Mouse (Mus musculus): Measurements from ENCODE around the gene Rhod.
"Not testable (repeated sequence)": the region's sequence is repeated elsewhere in the genome, so short reads cannot be mapped to it uniquely, and the experiment has no call there.

Rhod gene

DNA sequence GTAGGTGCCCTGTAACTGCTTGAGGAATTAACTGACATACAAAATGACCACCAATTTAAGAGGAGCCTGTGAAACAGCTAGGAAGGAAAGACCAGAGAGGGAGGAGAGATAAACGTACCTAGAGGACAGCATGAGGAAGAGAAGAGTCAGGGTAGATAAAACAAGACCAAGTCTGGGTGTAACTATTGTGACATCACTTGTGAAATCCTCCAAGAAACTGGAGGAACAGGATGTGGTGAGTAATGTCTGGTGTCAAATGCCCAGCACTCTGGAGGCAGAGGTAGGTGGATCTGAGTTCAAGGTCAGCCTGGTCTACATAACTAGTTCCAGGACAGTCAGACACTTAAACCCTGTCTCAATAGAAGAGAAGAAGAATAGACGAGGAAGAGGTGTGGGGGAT is 30.2 kb downstream of the Rhod start:
- DNase-seq (ENCODE audit: low spot score in 2 of 2), result peak in 1 of 2 experiments; percentile 23

DNA sequence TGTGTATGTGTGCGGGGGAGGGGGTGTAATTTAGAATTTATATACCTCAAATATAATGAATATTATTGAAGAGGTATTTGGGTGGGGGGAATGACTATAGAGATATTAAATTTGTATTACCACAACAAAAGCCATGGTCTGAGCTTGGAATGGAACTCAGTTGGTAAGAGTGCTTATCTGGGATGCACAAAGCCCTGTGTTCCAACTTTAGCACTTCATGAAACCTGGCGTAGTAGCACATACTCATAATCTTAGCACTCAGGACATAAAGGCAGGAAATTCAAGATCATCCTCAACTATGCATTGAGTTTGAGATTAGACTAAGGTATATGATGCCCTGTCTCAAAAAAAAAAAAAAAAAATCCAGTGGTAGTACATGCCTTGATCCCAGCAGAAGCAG is 34.4 kb downstream of the Rhod start:
- no peak for DNase-seq (ENCODE audit: low spot score in 2 of 2)

DNA sequence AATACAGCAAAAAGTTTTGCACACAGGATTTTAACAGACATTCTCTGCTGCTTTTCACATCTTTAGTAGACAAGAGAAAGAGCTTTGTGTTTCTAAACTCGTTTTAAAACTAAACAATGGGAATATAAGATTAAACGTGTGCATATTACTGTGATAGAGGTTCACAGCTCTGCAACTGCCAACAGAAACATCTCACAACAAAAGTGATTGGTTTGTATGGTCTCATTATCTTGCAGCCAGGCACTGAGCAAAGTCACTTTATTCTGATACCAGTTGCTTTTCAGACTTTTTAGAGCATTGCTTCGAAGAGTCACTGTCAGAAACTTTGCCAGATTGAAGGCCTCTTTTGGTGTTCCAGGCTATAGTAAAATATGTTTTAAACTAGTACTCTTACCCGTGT is 40.3 kb downstream of the Rhod start:
- no peak for DNase-seq (ENCODE audit: low spot score in 2 of 2)

DNA sequence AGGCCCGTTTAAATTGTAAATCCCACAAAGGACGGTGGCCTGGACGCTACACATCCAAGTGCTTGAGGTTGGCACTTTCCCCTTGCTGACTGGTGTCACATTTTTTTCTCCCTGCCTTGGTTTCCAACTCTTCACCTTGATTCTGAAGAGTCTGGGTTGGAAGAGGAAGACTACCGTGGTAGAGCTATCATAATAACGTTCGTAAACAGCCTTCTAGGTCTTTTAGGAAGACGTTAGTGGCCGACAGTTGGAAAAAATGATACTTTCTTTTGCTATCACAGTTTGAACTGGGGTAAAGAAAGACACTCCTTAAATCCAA is 40.6 kb downstream of the Rhod start:
- no peak for DNase-seq (ENCODE audit: low spot score in 2 of 2)

DNA sequence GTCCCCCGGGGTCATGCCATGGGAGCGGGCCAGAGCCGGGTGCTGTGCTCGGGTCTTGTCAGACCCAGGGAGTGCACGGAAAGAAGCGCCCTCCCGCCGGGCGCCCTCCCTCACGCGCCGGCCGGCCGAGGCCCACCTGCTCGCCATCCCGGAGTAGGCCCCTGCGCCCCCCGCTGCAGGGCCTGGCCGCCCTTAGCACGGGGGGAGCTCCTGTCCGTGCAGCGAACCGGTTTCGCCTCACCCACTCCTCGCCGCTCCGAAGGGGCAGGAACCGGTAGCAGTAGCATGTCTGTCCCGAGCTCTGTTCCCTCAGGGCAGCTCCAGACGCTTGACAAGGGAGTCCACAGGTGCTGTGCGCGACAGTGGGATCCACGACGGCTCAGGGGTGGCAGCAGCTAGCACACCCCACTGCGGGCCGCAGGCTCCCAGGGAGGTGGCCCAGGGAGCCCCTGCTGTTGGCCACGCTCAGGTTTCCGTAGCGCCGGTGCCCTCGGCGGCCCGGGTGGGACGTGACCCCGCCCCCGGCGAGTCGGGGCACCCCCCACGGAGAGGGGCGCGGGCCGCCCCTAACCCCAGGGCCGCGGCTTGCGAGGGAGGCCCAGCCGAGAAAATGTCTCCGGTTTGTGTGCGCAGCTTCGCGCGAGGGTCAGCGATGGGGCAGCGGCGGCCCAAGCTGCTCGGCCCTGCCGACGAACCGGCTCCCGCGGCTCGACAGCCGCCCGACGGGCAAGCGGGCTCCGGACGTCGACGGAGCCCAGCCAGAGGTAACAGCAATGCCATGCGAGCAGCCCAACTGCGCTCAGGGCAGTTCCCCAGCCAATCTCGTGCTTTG is 41.2 kb downstream of the Rhod start, which contains the start of gene Kdm2a:
Kdm2a (minus strand) TSS at position 488 of the 832 bp plus-strand sequence.
- DNase-seq (ENCODE audit: low spot score in 2 of 2), result peak; percentile 43 to 50

DNA sequence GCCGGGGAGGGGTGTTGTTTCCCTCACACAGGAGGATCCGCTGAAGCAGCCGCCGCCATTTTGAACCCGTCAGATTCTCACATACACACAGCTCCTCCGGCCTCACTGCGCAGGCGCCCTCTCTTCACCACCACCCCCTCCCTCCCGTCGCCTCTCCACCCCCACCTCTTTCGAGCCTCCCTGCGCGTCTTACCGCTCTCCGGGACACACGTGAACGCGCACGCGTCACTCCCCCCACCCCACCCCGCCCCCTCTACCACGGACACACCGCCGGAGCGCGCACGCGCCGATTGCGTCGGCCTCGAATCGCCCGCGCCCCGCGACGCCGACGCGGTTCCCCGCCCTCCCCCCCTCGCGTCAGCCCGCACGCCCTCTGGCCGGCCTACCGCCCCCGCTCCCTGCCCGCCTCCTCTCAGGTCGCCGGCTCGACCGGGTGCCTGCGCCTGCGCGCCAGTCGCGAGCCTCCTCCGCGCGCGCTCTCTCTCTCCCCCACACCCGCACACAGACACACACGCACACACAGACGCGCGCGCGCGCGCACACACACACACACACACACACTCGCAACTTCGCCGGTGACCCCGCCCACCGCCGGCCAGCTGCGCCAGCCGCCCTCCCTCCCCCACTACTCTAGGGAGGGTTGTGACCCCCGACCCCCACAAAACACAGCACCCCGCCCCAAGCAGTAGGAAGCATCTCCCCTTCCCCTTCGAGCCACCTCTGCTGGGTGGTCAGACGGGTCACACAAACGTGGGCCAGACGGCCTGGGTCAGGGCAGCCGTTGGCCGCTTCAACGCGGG is 42.0 kb downstream of the Rhod start:
- DNase-seq (ENCODE audit: low spot score in 2 of 2), result peak; percentile 94 to 96

DNA sequence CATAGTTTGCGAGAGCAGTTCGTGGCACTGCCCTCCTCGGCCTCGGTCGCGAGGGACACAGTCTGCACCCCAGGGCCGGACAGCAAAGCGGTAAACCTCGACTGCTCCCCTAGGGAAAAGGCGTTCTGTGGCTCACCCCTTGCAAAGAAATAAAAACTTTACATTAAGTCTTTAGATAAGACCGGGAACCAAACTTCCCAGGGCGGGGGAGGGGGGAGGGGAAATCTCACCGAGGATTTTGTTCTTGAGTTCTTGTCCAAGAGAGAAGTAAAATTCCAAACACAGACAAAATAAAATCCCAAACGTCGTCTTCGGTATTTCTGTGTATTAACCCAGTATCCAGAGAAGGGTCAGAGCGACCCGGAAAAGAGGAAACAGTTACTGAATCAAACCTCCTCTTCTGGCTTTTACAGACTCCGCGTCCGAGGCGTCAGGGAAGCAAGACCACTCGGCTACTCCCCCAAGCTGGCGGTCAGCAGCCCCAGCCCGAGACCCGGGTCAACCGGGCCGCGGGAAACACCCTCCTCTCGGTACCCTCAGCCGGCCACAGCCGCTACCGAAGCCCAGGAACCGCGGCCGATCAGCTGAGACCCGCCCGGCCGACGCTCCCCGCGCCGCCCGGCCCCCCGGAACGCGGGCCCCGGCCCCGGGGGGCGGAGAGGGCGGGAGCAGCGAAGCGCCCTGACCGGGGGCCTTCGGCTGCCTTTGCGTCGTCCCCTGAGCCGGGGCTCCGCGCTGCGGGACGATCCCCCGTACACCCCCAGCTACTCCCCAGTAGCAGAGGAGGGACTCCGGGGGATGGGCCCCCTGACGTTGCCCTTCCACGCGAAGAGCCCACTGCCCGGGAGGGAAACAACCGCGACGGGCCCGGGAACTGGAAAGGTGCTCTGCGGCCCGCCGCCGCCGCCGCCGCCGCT is 42.9 kb downstream of the Rhod start:
- DNase-seq (ENCODE audit: low spot score in 2 of 2), result peak; percentile 21 to 25

DNA sequence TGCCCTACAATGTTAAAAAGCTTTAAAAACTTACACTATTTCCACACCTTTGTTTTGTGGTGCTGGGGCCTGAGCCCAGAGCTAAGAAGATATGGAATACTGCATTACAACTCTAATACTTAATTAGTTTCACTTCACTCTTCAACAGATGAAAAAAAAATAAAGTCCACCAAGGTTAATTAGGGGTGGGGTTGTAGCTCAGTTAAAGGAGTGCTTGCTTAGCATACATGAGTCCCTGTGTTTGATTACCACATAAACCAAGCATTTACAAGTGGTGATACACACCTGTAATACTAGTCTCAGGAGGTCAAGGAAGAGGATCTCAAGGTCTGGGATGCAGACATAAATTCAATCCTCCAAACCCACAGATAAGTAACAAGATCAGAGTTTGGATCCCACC is 52.0 kb downstream of the Rhod start:
- DNase-seq (ENCODE audit: low spot score in 2 of 2), result no peak

DNA sequence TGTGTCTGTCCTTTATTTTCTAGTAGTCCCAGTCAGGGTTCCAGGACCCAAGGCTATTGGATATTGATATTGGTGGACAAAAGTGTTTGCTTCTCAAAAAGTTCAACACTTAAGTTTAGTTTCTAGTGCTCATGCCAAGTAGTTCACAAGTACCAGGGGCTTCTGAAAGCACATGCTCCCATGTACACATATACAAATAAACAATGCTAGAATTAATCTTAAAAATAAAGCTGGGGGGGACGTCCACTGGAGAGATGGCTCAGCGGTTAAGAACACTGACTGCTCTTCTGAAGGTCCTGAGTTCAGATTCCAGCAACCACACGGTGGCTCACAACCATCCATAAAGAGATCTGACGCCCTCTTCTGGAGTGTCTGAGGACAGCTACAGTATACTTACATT is 54.2 kb downstream of the Rhod start:
- DNase-seq (ENCODE audit: low spot score in 2 of 2), result no peak

DNA sequence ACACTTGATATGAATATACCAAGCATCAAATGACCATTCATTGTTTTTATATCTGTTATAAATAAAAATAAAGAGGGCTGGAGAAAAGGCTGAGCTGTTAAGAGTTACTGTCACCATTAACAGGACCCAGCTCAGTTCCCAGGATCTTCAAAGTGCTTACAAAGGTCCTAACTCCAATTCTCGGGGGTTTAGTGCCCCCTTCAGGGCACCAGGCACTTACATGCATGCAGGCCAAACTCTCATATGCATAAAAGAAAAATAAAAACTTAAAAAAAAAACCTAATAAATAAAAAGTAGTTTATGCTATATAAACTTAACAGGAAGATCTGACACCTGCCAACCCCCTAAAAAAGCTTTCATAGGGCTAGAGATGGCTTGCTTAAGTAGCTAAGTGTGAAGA is 54.9 kb downstream of the Rhod start:
- DNase-seq (ENCODE audit: low spot score in 2 of 2), result no peak

DNA sequence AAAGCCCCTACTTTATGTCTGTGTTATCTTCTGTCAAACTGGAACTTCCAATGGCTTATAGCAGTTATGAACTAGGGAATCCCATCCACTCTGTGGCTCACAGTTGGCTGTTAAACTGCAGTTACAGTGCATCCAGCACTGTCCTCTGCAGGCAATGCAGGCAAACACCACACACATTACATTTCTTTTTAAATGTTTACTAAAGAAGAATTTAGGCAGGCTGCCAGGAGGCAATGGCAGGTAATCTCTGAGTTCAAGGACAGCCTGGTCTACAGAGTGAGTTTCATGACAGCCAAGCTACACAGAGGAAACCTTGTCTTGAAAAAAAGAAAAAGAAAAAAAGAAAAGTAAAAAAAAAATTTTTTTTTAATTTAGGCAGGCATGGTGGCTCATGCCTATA is 55.9 kb downstream of the Rhod start:
- DNase-seq (ENCODE audit: low spot score in 2 of 2), result no peak

DNA sequence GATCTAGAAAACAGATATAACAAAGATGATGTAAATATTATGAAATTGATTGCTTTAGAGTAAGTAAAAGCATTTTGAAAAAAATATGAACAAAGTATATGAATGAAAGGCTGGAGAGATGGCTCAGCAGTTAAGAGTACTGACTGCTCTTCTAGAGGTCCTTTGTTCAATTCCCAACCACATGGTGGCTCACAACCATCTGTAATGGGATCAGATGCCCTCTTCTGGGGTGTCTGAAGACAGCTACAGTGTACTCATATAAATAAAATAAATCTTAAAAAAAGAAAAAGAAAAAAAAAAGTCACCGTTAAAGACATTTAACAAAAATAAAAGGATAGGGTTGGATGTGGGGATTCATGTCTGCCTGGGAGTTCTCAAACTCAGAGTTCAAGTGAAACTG is 56.9 kb downstream of the Rhod start:
- DNase-seq (ENCODE audit: low spot score in 2 of 2), result not testable (repeated sequence)
